Mouse (Mus musculus) C2C12 (cell line): ENCODE results near the gene Fam47e.

Experiments
- CEBPB ChIP-seq: IDR thresholded peaks from one replicate; pipeline ENCODE4 v1.6.1; 2011; ENCODE audit warnings: low read depth, mild to moderate bottlenecking, control low read depth, moderate library complexity
- CTCF ChIP-seq: IDR thresholded peaks from one replicate; pipeline ENCODE4 v1.5.1; 2011; ENCODE audit not compliant: control insufficient read depth, insufficient read depth, insufficient read length
- FOSL1 ChIP-seq: IDR thresholded peaks from one replicate; pipeline ENCODE4 v1.8.0; 2011; ENCODE audit warnings: mild to moderate bottlenecking, low read length; ENCODE audit not compliant: poor library complexity, insufficient read depth, severe bottlenecking
- MAX ChIP-seq: IDR thresholded peaks from one replicate; pipeline ENCODE4 v1.6.1; 2011; ENCODE audit warnings: mild to moderate bottlenecking, control low read depth
- MYOD1 ChIP-seq: IDR thresholded peaks from one replicate; pipeline ENCODE4 v1.6.1; 2011; ENCODE audit warnings: low read depth; ENCODE audit not compliant: control insufficient read depth, insufficient read length
- MYOG ChIP-seq: IDR thresholded peaks from one replicate; pipeline ENCODE4 v1.6.1; 2011; ENCODE audit not compliant: control insufficient read depth, insufficient read length; ENCODE audit errors: extremely low read depth
- USF1 ChIP-seq: IDR thresholded peaks from one replicate; pipeline ENCODE4 v1.6.1; 2011; ENCODE audit warnings: low read depth, mild to moderate bottlenecking, control low read depth, moderate library complexity

GRCm38 (mm10) chr5:92596865-92597264, 42.0 kb downstream of the Fam47e start:
- TF ChIP-seq CTCF (no peak), USF1 (no peak), MYOD1 (no peak), CEBPB (no peak), MAX (no peak), FOSL1 (no peak), MYOG (no peak)
